Mouse (Mus musculus) monocyte, adult 5-6 weeks (primary cell): ENCODE measurements around the gene Nog. TPM values are rescaled to one million over a fixed set of nuclear protein-coding genes. Genes with fewer than 3 reads are reported as not detected.

Source experiments
- ATAC-seq: fragments of 153-309, 156-312 bp; replicated peaks from 2 replicates; pipeline ENCODE4 v1.8.0; 2017; ENCODE audit warnings: mild to moderate bottlenecking; ENCODE audit not compliant: low TSS enrichment, insufficient number of reproducible peaks, severe bottlenecking, poor library complexity, low FRiP score
- total RNA-seq: library from RNA; stranded (forward); fragments of 200-1000, 200-491, 200-594 nt; gene quantifications from 3 replicates; pipeline ENCODE4 v1.2.3, GENCODE M21; 2017

The Nog gene
- total RNA-seq, 1 experiment from 2014 or later: not detected

DNA sequence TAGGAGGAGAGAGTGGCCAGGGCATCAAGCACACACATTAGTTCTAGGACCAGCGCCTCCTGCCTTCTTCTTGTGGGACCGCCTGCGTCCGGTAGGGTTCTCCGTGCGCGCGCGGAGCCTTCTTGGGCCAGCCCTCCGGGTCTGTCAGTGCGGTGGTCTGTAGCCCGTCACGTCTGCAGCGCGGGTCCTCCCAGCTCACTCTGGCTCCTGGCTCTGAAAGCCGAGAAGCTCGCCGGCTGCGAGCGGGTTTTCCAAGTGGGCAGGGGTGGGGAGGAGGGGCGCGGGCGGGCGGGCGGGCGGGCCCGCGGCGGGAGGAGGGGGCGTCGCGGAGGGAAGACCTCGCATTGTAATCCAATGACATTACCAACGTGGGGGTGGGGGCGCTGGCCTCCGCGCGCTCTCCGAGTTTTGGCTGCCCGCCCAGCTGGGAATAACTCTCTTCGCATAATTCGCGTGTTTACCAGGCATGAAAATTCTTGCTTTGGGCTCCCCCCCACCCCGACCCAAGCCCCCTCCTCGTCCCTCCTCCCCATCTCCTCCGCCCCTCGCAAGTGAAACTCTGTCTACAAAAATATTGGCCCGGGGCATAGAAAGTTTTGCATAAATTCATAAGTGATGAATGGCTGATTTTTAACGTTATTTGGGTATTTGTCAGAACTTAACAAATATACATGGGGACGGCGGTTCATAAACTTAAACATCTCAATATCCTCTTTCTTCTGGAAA lies 3.7 kb downstream of the Nog start:
- no peak for ATAC-seq

DNA sequence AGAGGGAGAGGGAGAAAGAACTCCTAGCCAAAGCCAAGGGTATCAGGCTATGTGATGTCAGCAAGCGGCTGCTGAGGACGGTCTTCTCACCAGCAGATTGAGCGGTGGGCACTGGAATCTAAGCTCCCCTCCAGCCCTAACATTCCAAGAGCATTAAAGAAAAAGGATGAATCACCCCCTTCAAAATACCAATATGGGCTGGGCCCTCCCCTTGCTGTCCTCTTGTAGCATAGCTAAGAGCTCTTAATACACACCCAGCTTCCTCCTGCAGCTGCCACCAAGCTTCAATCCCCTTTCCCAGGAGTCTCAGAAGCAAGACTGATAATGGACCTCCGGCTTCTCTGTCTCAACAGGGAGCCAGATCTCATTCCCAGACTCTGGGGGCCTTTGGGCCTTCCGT lies 4.6 kb downstream of the Nog start:
- ATAC-seq: no peak

- no peak for ATAC-seq
Observed at GRCm38 (mm10) chr11:89269809-89270361, 32.2 kb downstream of the Nog start.

- ATAC-seq: no peak
Observed at GRCm38 (mm10) chr11:89267520-89267919, 34.6 kb downstream of the Nog start.

DNA sequence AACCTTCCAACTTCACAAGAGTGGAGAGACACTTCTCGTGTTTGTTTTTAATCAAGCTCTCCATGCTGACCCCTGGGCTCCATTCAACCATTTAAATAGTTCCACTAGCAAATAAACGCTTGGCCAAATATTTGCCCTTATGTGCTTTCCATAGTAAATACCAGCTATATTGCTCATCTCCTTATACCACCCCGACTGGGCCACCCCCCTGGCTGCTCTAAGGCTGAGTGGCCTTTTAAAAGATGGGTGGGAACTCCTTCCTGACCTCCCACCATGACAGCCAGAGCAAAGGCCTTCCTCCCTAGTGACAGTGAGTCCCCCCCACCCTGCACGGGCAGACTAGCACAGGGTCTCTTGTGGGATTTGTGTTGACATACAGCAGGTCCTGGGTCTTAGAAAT lies 37.1 kb downstream of the Nog start:
- no peak for ATAC-seq

- ATAC-seq: no peak
Observed at GRCm38 (mm10) chr11:89259338-89259915, 42.7 kb downstream of the Nog start.

DNA sequence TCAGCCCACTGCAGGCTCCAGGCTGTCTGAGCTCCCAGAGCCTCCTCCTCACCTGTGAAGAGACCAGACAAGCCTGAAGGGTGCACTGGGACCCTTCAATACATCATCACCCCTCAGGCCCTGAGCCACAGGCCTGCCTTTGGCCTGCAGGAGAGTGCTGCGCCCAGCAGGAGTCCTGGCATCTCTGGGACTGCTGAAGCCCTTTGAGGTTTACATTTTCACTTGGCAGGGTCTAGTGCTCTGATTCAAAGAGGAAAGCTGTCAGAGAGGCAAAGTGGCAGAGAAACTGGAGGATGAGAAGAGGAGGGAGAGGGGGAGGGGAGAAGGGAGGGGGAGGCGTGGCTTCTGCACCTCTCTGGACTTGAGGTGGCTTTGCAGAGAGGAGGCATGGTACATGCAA lies 44.2 kb downstream of the Nog start:
- ATAC-seq: no peak

GRCm38 (mm10) chr11:89253973-89254372 lies 48.2 kb downstream of the Nog start:
- ATAC-seq: no peak

Other genes with a start within 250 kb of the Nog start
- gene Dgke, start 235.5 kb downstream of the Nog start, total RNA-seq: 4.6 to 8.2 TPM (median 8.2 TPM) in 3 replicates
- not detected in 3 replicates for gene Gm525, start 228.5 kb downstream of the Nog start, total RNA-seq